Mouse (Mus musculus): ENCODE results near the gene Foxj1. TPM values are rescaled to one million over a fixed set of nuclear protein-coding genes. Genes with fewer than 3 reads are reported as not detected.
A peak's percentile ranks its signal among the peaks of the same experiment; 100 is the strongest.

The Foxj1 gene
- polyA plus RNA-seq, 1 experiment: not detected

GRCm38 (mm10) chr11:116307019-116307725 is 28.0 kb downstream of the Foxj1 start, which contains the start of gene Exoc7:
TSS of gene Exoc7 (minus strand) at chr11:116307233.
- Histone ChIP-seq H3K4me1 (ENCODE audit: control insufficient read depth, insufficient read depth, low read length) (0 out of 2 replicates have a peak, but pooled peaks cover 3% of the 10 kb centered on the region), H3K4me3 (ENCODE audit: insufficient read depth, low read length) (peak within 1 kb of the TSS; percentile 93), H3K27ac (ENCODE audit: insufficient read depth, low read depth, low read length) (0 out of 2 replicates have a peak within 1 kb of the TSS, but pooled peaks have one; percentile 9)
- no peak for TF ChIP-seq POLR2A (IDR thresholded peaks at IDR 0.05; ENCODE audit: borderline replicate concordance, low read depth, low read length)
- TF ChIP-seq CTCF (IDR thresholded peaks at IDR 0.05; ENCODE audit: low read depth, low read length): no peak

- 0 out of 2 replicates have a peak overlapping the region, but pooled peaks have one; percentile 9 for H3K27ac ChIP-seq (ENCODE audit: insufficient read depth, low read depth, low read length)
- H3K4me3 ChIP-seq (ENCODE audit: insufficient read depth, low read length): peak overlapping the region; percentile 93
- H3K4me1 ChIP-seq (ENCODE audit: control insufficient read depth, insufficient read depth, low read length): 0 out of 2 replicates have a peak, but pooled peaks cover 3% of the 10 kb centered on the region
- TF ChIP-seq POLR2A (IDR thresholded peaks at IDR 0.05; ENCODE audit: borderline replicate concordance, low read depth, low read length): no peak
- TF ChIP-seq CTCF (IDR thresholded peaks at IDR 0.05; ENCODE audit: low read depth, low read length): no peak
Observed at GRCm38 (mm10) chr11:116306126-116306982, 28.8 kb downstream of the Foxj1 start.

DNA sequence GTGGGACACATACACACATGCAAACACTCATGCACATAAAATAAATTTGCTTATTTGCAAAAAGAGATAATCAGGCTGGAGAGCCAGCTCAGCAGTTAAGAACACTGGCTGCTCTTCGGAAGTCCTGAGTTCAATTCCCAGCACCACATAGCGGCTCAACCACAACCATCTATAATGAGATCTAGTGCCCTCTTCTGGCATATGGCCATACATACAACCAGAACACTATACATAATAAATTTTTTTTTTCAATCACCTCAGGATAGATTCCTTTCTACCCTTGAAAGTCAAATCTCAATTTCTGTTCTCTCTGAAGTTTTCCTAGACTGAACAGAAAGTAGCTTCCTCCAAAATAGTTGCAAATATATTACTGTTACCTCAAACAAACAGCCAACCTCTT is 29.8 kb downstream of the Foxj1 start:
- TF ChIP-seq CTCF (IDR thresholded peaks at IDR 0.05; ENCODE audit: low read depth, low read length) (no peak), POLR2A (IDR thresholded peaks at IDR 0.05; ENCODE audit: borderline replicate concordance, low read depth, low read length) (no peak)
- Histone ChIP-seq H3K4me1 (ENCODE audit: control insufficient read depth, insufficient read depth, low read length) (0 out of 2 replicates have a peak, but pooled peaks cover 3% of the 10 kb centered on the region), H3K4me3 (ENCODE audit: insufficient read depth, low read length) (no peak overlapping the region), H3K27ac (ENCODE audit: insufficient read depth, low read depth, low read length) (no peak overlapping the region)

DNA sequence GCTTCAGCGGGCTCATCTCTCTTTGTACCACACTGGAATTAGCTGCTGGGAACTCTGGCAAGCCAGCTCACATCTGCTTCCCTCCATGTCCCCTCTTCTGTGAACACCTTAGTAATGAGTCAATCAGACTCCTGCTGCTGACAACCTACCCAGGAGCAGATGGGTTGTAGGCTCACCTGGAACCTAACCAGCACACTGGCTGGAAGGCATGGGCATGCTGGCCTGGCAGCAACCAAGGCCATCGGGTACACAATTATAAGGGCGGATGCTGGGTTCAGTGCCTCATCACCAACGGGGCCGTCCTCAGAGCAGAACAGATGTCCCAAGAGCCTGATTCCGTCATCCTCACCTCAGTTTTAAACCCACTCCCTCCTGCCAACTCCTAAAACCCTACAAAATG is 36.6 kb downstream of the Foxj1 start:
- TF ChIP-seq CTCF (IDR thresholded peaks at IDR 0.05; ENCODE audit: low read depth, low read length) (no peak), POLR2A (IDR thresholded peaks at IDR 0.05; ENCODE audit: borderline replicate concordance, low read depth, low read length) (no peak)
- no peak overlapping the region for H3K4me3 ChIP-seq (ENCODE audit: insufficient read depth, low read length)
- H3K4me1 ChIP-seq (ENCODE audit: control insufficient read depth, insufficient read depth, low read length): no peaks in the 10 kb centered on the region
- H3K27ac ChIP-seq (ENCODE audit: insufficient read depth, low read depth, low read length): no peak overlapping the region

DNA sequence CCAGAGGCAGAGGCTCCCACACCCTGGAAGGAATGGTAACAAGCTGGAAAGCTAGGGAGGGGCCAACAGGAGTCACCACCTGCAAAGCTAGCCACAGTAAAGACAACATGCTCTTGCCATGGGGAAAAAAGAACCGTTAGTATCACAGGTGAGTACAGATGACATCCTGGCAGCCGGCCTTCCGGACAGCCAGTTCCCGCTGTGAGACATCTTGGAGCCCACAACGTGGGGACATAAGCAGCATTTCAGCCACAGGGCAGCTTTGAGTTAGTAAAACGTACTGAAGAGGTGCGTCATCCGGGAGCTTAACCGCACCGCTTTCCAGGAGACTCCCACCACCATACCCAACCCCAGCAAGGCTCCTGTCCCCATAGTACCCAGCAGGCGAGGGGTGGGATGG is 37.0 kb downstream of the Foxj1 start:
- no peak for TF ChIP-seq CTCF (IDR thresholded peaks at IDR 0.05; ENCODE audit: low read depth, low read length)
- no peak for TF ChIP-seq POLR2A (IDR thresholded peaks at IDR 0.05; ENCODE audit: borderline replicate concordance, low read depth, low read length)
- Histone ChIP-seq H3K4me1 (ENCODE audit: control insufficient read depth, insufficient read depth, low read length) (no peaks in the 10 kb centered on the region), H3K27ac (ENCODE audit: insufficient read depth, low read depth, low read length) (no peak overlapping the region), H3K4me3 (ENCODE audit: insufficient read depth, low read length) (no peak overlapping the region)

GRCm38 (mm10) chr11:116297017-116297416 is 38.2 kb downstream of the Foxj1 start:
- no peak for TF ChIP-seq POLR2A (IDR thresholded peaks at IDR 0.05; ENCODE audit: borderline replicate concordance, low read depth, low read length)
- no peak for TF ChIP-seq CTCF (IDR thresholded peaks at IDR 0.05; ENCODE audit: low read depth, low read length)
- H3K27ac ChIP-seq (ENCODE audit: insufficient read depth, low read depth, low read length): no peak overlapping the region

DNA sequence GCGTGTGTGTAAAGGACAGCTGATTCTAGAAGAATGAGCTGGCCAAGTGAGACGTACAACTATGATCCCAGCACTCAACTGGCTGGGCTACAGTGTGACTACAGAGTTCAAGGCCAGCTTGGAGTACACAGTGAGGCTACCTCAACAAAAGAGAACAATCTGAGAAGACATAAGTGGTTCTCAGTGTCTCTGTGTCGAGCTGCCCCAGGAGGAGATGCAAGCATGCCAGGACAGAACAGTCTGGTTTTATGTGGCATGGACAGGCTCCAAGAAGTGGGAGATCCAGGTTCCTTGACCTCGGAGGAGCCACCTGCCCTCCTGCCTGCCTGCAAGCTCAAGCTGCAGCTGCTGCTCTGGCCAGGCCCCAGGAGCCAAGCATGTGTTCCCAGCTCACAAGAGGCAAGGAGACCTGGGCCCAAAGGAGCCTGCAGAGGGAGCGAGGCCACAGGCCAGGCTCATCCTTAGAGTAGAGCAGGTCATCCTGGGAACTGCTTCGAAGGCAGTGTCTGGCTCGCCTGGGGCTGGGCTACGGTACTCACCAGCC is 38.9 kb downstream of the Foxj1 start:
- H3K4me1 ChIP-seq (ENCODE audit: control insufficient read depth, insufficient read depth, low read length): no peaks in the 10 kb centered on the region
- no peak overlapping the region for H3K4me3 ChIP-seq (ENCODE audit: insufficient read depth, low read length)
- H3K27ac ChIP-seq (ENCODE audit: insufficient read depth, low read depth, low read length): no peak overlapping the region
- TF ChIP-seq POLR2A (IDR thresholded peaks at IDR 0.05; ENCODE audit: borderline replicate concordance, low read depth, low read length) (no peak), CTCF (IDR thresholded peaks at IDR 0.05; ENCODE audit: low read depth, low read length) (no peak)

More at GRCm38 (mm10) chr11:116297017-116297416, 38.2 kb downstream of the Foxj1 start:
- no peaks in the 10 kb centered on the region for H3K4me1 ChIP-seq (ENCODE audit: control insufficient read depth, insufficient read depth, low read length)
- no peak overlapping the region for H3K4me3 ChIP-seq (ENCODE audit: insufficient read depth, low read length)

GRCm38 (mm10) chr11:116294319-116294718 is 40.9 kb downstream of the Foxj1 start:
- H3K4me3 ChIP-seq (ENCODE audit: insufficient read depth, low read length): no peak overlapping the region
- no peak overlapping the region for H3K27ac ChIP-seq (ENCODE audit: insufficient read depth, low read depth, low read length)
- no peak for TF ChIP-seq POLR2A (IDR thresholded peaks at IDR 0.05; ENCODE audit: borderline replicate concordance, low read depth, low read length)
- TF ChIP-seq CTCF (IDR thresholded peaks at IDR 0.05; ENCODE audit: low read depth, low read length): peak; percentile 67
- H3K4me1 ChIP-seq (ENCODE audit: control insufficient read depth, insufficient read depth, low read length): no peaks in the 10 kb centered on the region

DNA sequence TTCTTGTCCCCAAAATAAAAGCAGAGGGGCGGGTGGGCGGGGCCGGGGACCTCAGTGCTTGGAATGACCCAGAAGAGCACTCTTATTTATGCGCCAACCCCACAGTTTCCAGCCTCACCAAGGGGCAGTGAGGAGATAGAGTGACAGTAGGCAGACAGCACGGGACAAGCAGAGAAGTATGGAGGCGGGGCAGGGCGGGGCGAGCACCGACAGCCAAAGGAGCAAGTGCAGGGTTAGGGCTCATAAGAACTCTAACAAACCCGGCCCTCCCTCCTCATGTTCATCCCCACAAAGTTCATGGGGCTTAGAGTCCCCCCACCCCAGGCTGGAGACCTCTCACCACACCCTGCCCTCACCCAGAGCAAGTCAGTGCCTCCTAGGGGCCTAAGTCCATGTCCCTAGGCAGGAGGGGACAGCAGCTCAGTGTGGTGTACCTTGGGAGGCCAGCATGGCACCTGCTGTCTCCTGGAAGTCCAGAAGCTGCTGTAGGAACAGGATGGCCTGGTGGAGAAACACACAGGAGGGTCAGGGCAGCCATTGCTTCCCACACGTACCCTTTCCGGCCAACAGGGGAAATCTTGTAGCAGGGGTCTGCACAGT is 41.6 kb downstream of the Foxj1 start:
- H3K27ac ChIP-seq (ENCODE audit: insufficient read depth, low read depth, low read length): no peak overlapping the region
- TF ChIP-seq CTCF (IDR thresholded peaks at IDR 0.05; ENCODE audit: low read depth, low read length) (no peak), POLR2A (IDR thresholded peaks at IDR 0.05; ENCODE audit: borderline replicate concordance, low read depth, low read length) (no peak)
- H3K4me3 ChIP-seq (ENCODE audit: insufficient read depth, low read length): no peak overlapping the region
- no peaks in the 10 kb centered on the region for H3K4me1 ChIP-seq (ENCODE audit: control insufficient read depth, insufficient read depth, low read length)

Data from bone marrow macrophage, adult 2 months (primary cell).